Mouse (Mus musculus): ENCODE data around the gene Pnck. TPM values are rescaled to one million over a fixed set of nuclear protein-coding genes. Genes with fewer than 3 reads are reported as not detected.

The Pnck gene
- polyA plus RNA-seq (2012; rRNA removed), result 128 and 130 TPM in 2 replicates

DNA sequence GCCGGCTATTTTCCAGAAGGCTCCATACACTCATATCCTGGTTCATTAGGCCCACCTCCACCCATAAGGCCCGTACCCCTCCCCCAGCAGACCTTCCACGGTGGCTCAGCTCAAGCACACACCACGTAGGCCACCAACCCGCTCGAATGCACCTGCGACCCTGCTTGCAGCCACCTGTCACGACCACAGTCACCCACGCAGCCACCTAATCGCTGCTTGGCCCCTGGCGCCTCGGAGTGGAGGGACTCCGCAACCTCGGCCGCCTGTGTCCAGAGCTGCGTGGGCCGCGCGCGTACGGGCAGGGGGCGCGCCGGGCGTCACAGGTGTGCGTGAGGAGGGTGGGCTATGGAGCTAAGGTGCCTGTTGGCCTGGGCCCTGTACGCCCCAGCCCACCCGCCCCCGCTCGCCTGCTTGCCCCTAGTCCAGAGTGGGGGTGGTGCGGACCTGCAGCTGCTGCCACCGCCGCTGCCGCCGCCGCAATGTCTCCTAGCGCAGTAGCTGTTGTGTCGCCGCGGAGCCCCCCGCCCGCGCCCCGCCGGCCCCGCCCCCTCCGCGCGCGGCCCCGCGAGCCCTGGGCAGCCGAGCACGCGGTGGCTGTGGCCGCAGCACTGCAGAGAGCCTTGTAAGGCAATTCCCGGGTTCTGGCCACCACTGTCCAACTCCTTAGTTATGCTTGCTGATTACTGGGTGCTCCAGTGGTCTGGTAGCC is at the start of gene Pnck:
TSS of gene Pnck (minus strand) at position 543 of the 709 bp plus-strand sequence.

DNA sequence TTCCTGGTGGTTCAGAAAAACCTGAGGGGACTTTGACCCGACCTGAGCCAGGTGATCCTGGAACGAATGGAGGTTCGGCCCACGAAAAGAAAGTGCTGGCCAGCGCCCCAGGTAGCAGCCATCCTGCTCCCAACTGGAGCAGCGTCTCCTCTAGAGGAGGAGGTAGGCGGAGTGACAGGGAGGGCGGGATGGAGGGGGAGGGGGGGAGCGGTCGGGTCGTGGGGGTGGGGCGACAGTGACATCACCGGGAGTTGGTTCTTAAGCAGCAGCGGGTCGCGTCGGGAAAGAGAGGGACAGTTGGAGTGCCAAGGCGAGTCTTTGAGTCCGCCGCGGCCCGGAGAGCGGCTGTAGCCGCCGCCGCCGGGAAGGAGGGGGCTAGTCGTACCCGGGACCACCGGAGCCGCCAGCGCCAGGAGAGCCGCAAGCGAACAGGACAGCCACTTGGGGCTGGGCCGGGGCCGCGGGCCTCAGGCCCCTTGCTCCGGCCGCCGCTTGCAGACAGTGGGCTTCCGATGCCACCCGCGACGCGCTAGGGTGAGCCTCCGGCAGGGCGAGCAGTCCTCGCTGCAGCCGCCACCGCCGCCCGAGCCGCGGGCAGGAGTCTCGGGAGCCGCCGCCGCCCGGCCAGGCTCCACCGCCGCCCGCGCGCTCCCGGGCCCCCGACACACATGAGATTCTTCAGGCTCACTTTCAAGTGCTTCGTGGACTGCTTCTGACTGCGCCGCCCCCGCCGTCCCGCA is 13.1 kb upstream of the Pnck start, which contains the start of gene Slc6a8:
TSS of gene Slc6a8 (plus strand) at position 272 of the 740 bp plus-strand sequence.

DNA sequence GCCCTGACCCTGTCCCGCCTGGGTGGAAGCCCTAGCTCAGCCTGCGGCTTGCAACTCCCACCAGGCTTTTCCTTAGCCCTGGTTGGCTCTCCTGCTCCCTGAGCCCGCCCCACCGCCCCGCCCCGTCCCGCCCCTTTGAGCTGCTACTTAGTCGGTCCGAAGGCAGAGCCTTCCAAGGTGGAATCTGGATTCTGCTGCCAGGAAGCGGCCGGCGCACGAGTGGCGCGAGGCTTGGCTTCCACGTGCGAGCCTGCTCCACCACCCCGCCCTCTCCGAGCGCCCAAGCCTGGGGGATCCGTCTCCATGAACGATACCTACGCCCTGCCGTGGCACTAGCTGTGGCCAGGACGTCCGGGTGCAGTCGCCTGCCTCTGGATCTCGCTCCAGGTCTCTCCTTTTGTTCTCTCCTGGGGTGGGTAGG is 20.7 kb downstream of the Pnck start, which contains the start of gene Dusp9:
TSS of gene Dusp9 (plus strand) at position 165 of the 421 bp plus-strand sequence.

Other genes starting within 250 kb of the Pnck start
- gene Zfp92, start 249.0 kb downstream of the Pnck start, polyA plus RNA-seq (2012; rRNA removed), result 0.98 and 1.00 TPM in 2 replicates
- gene Trex2, start 224.8 kb downstream of the Pnck start, polyA plus RNA-seq (2012; rRNA removed), result 0.11 and 0.12 TPM in 2 replicates
- gene Haus7, start 201.1 kb downstream of the Pnck start, polyA plus RNA-seq (2012; rRNA removed), result 53.8 and 55.2 TPM in 2 replicates
- 61.3 and 123 TPM in 2 replicates for gene Bgn, start 176.5 kb downstream of the Pnck start, polyA plus RNA-seq (2012; rRNA removed)
- 8.5 and 8.7 TPM in 2 replicates for gene Atp2b3, start 157.0 kb downstream of the Pnck start, polyA plus RNA-seq (2012; rRNA removed)
- gene Dusp9, start 20.7 kb downstream of the Pnck start, polyA plus RNA-seq (2012; rRNA removed), result 0.79 and 2.1 TPM in 2 replicates
- 63.2 and 64.5 TPM in 2 replicates for gene Slc6a8, start 13.0 kb upstream of the Pnck start, polyA plus RNA-seq (2012; rRNA removed)
- 51.7 and 61.3 TPM in 2 replicates for gene Bcap31, start 56.1 kb upstream of the Pnck start, polyA plus RNA-seq (2012; rRNA removed)
- 15.6 and 16.2 TPM in 2 replicates for gene Abcd1, start 56.5 kb upstream of the Pnck start, polyA plus RNA-seq (2012; rRNA removed)
- 0.60 and 1.2 TPM in 2 replicates for gene Plxnb3, start 97.0 kb upstream of the Pnck start, polyA plus RNA-seq (2012; rRNA removed)
- 0.36 and 8.6 TPM in 2 replicates for gene Srpk3, start 114.3 kb upstream of the Pnck start, polyA plus RNA-seq (2012; rRNA removed)
- 426 and 432 TPM in 2 replicates for gene Idh3g, start 126.8 kb upstream of the Pnck start, polyA plus RNA-seq (2012; rRNA removed)
- 163 and 179 TPM in 2 replicates for gene Ssr4, start 126.9 kb upstream of the Pnck start, polyA plus RNA-seq (2012; rRNA removed)
- 91.6 and 95.9 TPM in 2 replicates for gene Pdzd4, start 164.9 kb upstream of the Pnck start, polyA plus RNA-seq (2012; rRNA removed)
- not detected in 2 replicates for gene Avpr2, start 232.0 kb upstream of the Pnck start, polyA plus RNA-seq (2012; rRNA removed)
- 172 and 174 TPM in 2 replicates for gene L1cam, start 236.0 kb upstream of the Pnck start, polyA plus RNA-seq (2012; rRNA removed)

Data from central nervous system, embryonic 14 days (tissue).